Comparison of ENCODE assay signal across 13 mouse cellular contexts in genomic region chr14:110824642-110825041, GRCm38 (mm10).
DNase-seq lines count a peak whose midpoint lies in the region; ATAC-seq and TF ChIP-seq lines count a peak whose summit lies in the region.
"Had no signal": no experiment of that assay in that cellular context is flagged by ENCODE, and none has a peak within 500 bp of the region (broad histone marks: within the 10 kb centered on the region; RNA-seq: fewer than 3 reads in every experiment).

No protein-coding gene starts in this region.

- no peak for ATAC-seq in kidney, postnatal 0 days (replicated peaks; ENCODE audit: low FRiP score, low read depth)
- no peak for ATAC-seq in forebrain, postnatal 0 days
- ATAC-seq: activated CD4-positive, CD25-positive, alpha-beta regulatory T cell, adult 4 months had no signal

- H3K4me1 ChIP-seq in kidney, postnatal 0 days (replicated peaks; ENCODE audit: insufficient read depth, low read length), result no peaks in the 10 kb centered on the region
- no peaks in the 10 kb centered on the region for H3K4me1 ChIP-seq in kidney, adult 2 months (ENCODE audit: control insufficient read depth, insufficient read depth, low read length)
- H3K4me1 ChIP-seq in forebrain, postnatal 0 days (ENCODE audit: insufficient read depth), result no peaks in the 10 kb centered on the region

- no peak for TF ChIP-seq POLR2A in kidney, adult 2 months (IDR thresholded peaks at IDR 0.05; ENCODE audit: low read depth, low read length)

- H3K9ac ChIP-seq in kidney, postnatal 0 days (ENCODE audit: low read depth, low read length), result no peak overlapping the region
- no peak overlapping the region for H3K9ac ChIP-seq in forebrain, postnatal 0 days

- no peaks in the 10 kb centered on the region for H3K36me3 ChIP-seq in kidney, postnatal 0 days (ENCODE audit: insufficient read depth, low read length)
- H3K36me3 ChIP-seq in kidney, adult 2 months (ENCODE audit: control insufficient read depth, insufficient read depth, low read length), result no peaks in the 10 kb centered on the region
- no peaks in the 10 kb centered on the region for H3K36me3 ChIP-seq in forebrain, postnatal 0 days (ENCODE audit: insufficient read depth)

- H3K27ac ChIP-seq in kidney, postnatal 0 days, result no peak overlapping the region
- H3K27ac ChIP-seq in kidney, adult 2 months (ENCODE audit: insufficient read depth, low read depth, low read length), result no peak overlapping the region
- no peak overlapping the region for H3K27ac ChIP-seq in forebrain, postnatal 0 days (ENCODE audit: low read depth, low read length)

- no peaks in the 10 kb centered on the region for H3K27me3 ChIP-seq in kidney, postnatal 0 days (ENCODE audit: insufficient read depth, low read length)
- no peaks in the 10 kb centered on the region for H3K27me3 ChIP-seq in kidney, adult 2 months (replicated peaks; ENCODE audit: control insufficient read depth, insufficient read depth, low read length)
- H3K27me3 ChIP-seq in forebrain, postnatal 0 days (ENCODE audit: insufficient read depth, low read length), result no peaks in the 10 kb centered on the region

- peak; percentile 51 for TF ChIP-seq CTCF in kidney, postnatal 0 days (IDR thresholded peaks at IDR 0.05; ENCODE audit: low read depth)
- no peak for TF ChIP-seq CTCF in kidney, adult 2 months (conservative IDR thresholded peaks at IDR 0.05; ENCODE audit: insufficient read depth, insufficient read length, low read depth, low read length)
- TF ChIP-seq CTCF in forebrain, postnatal 0 days (IDR thresholded peaks at IDR 0.05; ENCODE audit: low read depth), result peak; percentile 62

- no peak overlapping the region for H3K4me2 ChIP-seq in kidney, postnatal 0 days (ENCODE audit: low read length)
- H3K4me2 ChIP-seq in forebrain, postnatal 0 days (ENCODE audit: low read depth), result no peak overlapping the region

- peak; percentile 41 for DNase-seq in kidney, postnatal 0 days (ENCODE audit: low spot score)
- no peak for DNase-seq in kidney, adult 2 months
- peak; percentile 3 for DNase-seq in ES-CJ7 (ENCODE audit: low read depth, low spot score)
- DNase-seq in brain, adult 2 months (ENCODE audit: low read depth, low spot score), result peak; percentile 50
- DNase-seq in forebrain, postnatal 0 days, result peak; percentile 12
- DNase-seq in testis, postnatal 10 days (ENCODE audit: low spot score), result no peak
- DNase-seq in gastrocnemius, postnatal 36 days, result no peak
- DNase-seq in gastrocnemius, postnatal 14 days, result no peak
- DNase-seq: cerebellum, postnatal 25 days; kidney, postnatal 25 days; lung, postnatal 10 days; thymus, adult 2 months had no signal

- no peak overlapping the region for H3K4me3 ChIP-seq in kidney, postnatal 0 days (replicated peaks; ENCODE audit: low read depth, low read length)
- no peak overlapping the region for H3K4me3 ChIP-seq in kidney, adult 2 months (ENCODE audit: insufficient read depth, low read depth, low read length)
- H3K4me3 ChIP-seq in forebrain, postnatal 0 days (ENCODE audit: low read depth, low read length), result no peak overlapping the region

- intact Hi-C loops in gastrocnemius, postnatal 36 days (cut with DNase I), result no loop called here
- intact Hi-C loops in gastrocnemius, postnatal 14 days (cut with DNase I; ENCODE audit: low total_unique reads), result no loop called here

- H3K9me3 ChIP-seq in kidney, postnatal 0 days (replicated peaks; ENCODE audit: low read length), result no peaks in the 10 kb centered on the region
- H3K9me3 ChIP-seq in forebrain, postnatal 0 days (ENCODE audit: low read length), result no peaks in the 10 kb centered on the region

Comparison
In these comparisons a context has a peak if more than half of its experiments do, and no peak if none do; other contexts are left out.
1. DNase-seq: peak in kidney, postnatal 0 days (single experiment), ES-CJ7 (single experiment), brain, adult 2 months (single experiment) and forebrain, postnatal 0 days (single experiment); none in kidney, adult 2 months (single experiment), testis, postnatal 10 days (single experiment), gastrocnemius, postnatal 36 days (0 of 2) and gastrocnemius, postnatal 14 days (single experiment).